Mouse (Mus musculus) heart, postnatal 4 days (tissue): ENCODE measurements around the gene Tmem156. TPM values are rescaled to one million over a fixed set of nuclear protein-coding genes. Genes with fewer than 3 reads are reported as not detected.
A peak's percentile ranks its signal among the peaks of the same experiment; 100 is the strongest.

ENCODE experiments used
- DNase-seq: peaks from one replicate; pipeline ENCODE4 v3.0.0; 2021
- total RNA-seq, 2 experiments: library from RNA; stranded (reverse); gene quantifications; 2 replicates each; pipeline ENCODE4 v1.2.3; 2021

Tmem156 gene
- total RNA-seq, 2 experiments from 2014 or later = 0.19 to 0.20 TPM

GRCm38 (mm10) chr5:65096805-65097204 is 4.9 kb upstream of the Tmem156 start:
- DNase-seq = no peak

- DNase-seq = no peak
Measured at GRCm38 (mm10) chr5:65096082-65096481, 4.2 kb upstream of the Tmem156 start.

- no peak for DNase-seq
Measured at GRCm38 (mm10) chr5:65094902-65095545, 3.1 kb upstream of the Tmem156 start.

GRCm38 (mm10) chr5:65093769-65094168 is 1.8 kb upstream of the Tmem156 start:
- DNase-seq = no peak

GRCm38 (mm10) chr5:65091184-65091858 is 611 bp downstream of the Tmem156 start:
- DNase-seq = no peak

GRCm38 (mm10) chr5:65089707-65090106 is 2.2 kb downstream of the Tmem156 start:
- no peak for DNase-seq

- peak; percentile 61 for DNase-seq
Measured at GRCm38 (mm10) chr5:65086522-65086921, 5.4 kb downstream of the Tmem156 start.

- no peak for DNase-seq
Measured at GRCm38 (mm10) chr5:65081836-65082235, 10.1 kb downstream of the Tmem156 start.

- no peak for DNase-seq
Measured at GRCm38 (mm10) chr5:65079881-65080280, 12.1 kb downstream of the Tmem156 start.

GRCm38 (mm10) chr5:65078081-65078480 is 13.9 kb downstream of the Tmem156 start:
- DNase-seq = no peak

- DNase-seq = no peak
Measured at GRCm38 (mm10) chr5:65076748-65077147, 15.2 kb downstream of the Tmem156 start.

GRCm38 (mm10) chr5:65076087-65076486 is 15.8 kb downstream of the Tmem156 start:
- no peak for DNase-seq

GRCm38 (mm10) chr5:65074693-65075092 is 17.2 kb downstream of the Tmem156 start:
- peak; percentile 51 for DNase-seq

GRCm38 (mm10) chr5:65073247-65073646 is 18.7 kb downstream of the Tmem156 start:
- no peak for DNase-seq

- DNase-seq = no peak
Measured at GRCm38 (mm10) chr5:65071689-65072118, 20.2 kb downstream of the Tmem156 start.

- no peak for DNase-seq
Measured at GRCm38 (mm10) chr5:65069872-65070271, 22.1 kb downstream of the Tmem156 start.

GRCm38 (mm10) chr5:65068166-65068565 is 23.8 kb downstream of the Tmem156 start:
- no peak for DNase-seq

GRCm38 (mm10) chr5:65063266-65063665 is 28.7 kb downstream of the Tmem156 start:
- DNase-seq = no peak

- no peak for DNase-seq
Measured at GRCm38 (mm10) chr5:65062236-65062635, 29.7 kb downstream of the Tmem156 start.

- DNase-seq = no peak
Measured at GRCm38 (mm10) chr5:65059806-65060205, 32.1 kb downstream of the Tmem156 start.

GRCm38 (mm10) chr5:65057596-65057995 is 34.3 kb downstream of the Tmem156 start:
- no peak for DNase-seq

GRCm38 (mm10) chr5:65051513-65051912 is 40.4 kb downstream of the Tmem156 start:
- DNase-seq = no peak

- no peak for DNase-seq
Measured at GRCm38 (mm10) chr5:65049880-65050279, 42.1 kb downstream of the Tmem156 start.

GRCm38 (mm10) chr5:65047285-65047855 is 44.6 kb downstream of the Tmem156 start:
- no peak for DNase-seq
